Mouse (Mus musculus): ENCODE results near the gene Nav3. TPM values are rescaled to one million over a fixed set of nuclear protein-coding genes. Genes with fewer than 3 reads are reported as not detected.

The Nav3 gene
- total RNA-seq, 2 experiments from 2014 or later, result 4.1 to 5.0 TPM

DNA sequence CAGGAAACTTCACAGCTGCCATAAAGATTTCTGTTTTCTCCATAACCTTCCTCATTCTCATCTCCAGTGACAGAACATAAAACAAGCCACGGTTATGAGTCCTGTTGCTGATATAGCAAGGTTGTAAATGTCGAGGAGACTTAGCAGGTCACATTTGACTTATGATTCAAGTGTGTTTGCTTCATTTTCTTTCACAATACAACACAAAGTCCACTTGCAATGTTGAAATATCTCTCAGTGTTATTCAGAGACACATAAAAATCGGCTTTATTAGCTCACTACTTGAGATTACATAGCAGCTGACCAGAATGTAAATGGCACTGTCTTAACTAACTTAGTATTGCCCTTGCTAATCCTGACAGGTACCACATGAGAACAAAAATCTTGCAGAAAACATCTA, 482.5 kb downstream of the Nav3 start:
- no peak for DNase-seq (ENCODE audit: low spot score)
- intact Hi-C loops (cut with DNase I), result no loop called here

- intact Hi-C loops (cut with DNase I), result no loop called here
- DNase-seq (ENCODE audit: low spot score), result no peak
These were observed 505.7 kb downstream of the Nav3 start for GRCm38 (mm10) chr10:109950296-109950695.

DNA sequence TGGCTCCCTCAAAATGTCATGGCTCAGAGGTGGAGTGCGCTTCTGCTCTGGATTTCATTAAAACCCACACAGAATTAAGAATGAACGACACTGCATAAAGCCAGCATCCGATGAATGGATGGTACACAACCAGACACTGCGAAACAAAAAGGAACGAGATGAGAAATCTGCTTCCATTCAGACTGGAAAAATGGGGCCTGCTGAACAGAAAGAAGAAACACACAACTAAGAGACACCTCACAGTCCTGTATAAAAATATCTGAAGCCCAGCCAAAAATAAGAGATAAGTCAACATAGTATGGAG, 526.7 kb downstream of the Nav3 start:
- intact Hi-C loops (cut with DNase I), result loop anchor here (5.0 to 10.0 kb wide), 3 partner anchors 58 to 816 kb away; partner anchors contain the start of gene E2f7
- DNase-seq (ENCODE audit: low spot score), result no peak

DNA sequence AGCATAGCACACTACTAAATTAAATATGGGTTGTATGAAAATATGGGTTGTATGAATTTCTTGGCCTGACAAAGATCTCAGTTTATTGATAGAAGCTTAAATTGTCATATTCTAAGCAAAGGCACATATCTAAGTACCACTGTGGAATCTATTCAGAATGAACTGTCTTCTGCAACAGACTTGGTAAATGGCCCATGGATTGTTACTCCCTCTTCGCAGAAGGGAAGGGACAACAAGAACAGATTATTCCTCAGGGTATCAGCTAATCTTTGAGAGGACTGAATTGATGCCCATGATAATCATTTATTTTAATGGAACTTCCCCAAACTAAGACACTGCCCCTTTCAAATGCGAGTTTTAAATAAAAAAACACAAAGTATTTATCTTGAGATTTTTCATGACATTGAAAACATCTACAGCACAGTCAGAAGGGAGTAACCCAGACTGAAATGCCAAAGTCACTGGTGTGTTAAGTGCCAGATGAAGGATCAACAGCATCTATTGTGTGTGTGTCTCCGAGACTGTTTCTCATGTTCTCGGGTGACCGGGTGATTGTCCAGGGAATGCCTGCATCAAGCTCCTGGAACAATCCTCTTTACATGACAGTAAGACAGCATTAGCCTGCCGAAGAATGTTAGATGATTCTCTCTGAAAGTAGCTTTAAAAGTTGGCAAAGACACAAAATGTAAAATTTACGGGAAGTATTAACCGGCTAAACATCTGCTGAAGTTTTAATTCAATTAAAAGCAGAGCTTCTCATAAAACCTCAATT, 527.3 kb downstream of the Nav3 start:
- no peak for DNase-seq (ENCODE audit: low spot score)
- intact Hi-C loops (cut with DNase I), result loop anchor here (5.0 to 10.0 kb wide), 3 partner anchors 59 to 816 kb away; partner anchors contain the start of gene E2f7

DNA sequence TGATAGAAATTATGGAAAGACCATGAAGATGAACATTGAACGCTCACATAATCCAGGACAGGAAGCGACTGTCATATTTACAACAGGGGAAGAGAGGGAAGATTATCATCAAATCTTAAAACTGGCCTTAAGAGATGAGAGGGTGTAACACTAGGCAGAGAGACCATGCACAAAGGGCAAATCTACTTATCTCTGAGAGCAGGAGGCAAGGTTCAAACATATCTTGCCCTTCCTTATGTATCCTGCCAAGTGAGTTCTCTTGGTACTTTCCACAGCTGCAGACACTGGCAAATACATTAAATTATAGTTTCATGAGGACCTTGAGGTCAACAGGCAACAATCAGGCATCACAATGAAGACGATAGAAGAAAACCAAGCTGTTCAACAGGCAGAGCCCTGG, 529.9 kb downstream of the Nav3 start:
- DNase-seq (ENCODE audit: low spot score), result no peak
- intact Hi-C loops (cut with DNase I), result loop anchor here (5.0 to 10.0 kb wide), 3 partner anchors 61 to 819 kb away; partner anchors contain the start of gene E2f7

DNA sequence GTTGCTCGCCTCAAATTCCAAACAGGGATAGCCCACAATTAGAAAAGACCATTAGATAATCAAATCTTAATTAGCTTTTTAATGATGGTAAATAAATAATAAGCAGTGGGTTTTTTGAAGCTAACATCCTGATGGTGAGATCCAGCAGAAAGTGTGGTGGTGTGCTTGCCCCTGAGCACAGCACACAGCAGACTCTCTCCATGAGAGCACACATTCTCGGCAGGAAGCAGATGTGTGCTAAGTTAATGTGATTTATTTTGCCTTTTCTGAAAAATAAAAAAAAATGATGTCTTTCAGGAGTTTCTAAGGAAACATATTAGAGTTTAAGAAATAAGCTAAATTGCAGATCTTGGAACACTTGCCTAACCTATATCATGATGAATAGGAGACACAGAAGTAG, 531.9 kb downstream of the Nav3 start:
- intact Hi-C loops (cut with DNase I), result loop anchor here (5.0 to 10.0 kb wide), 2 partner anchors 108 to 821 kb away; partner anchors contain the start of gene E2f7
- DNase-seq (ENCODE audit: low spot score), result no peak

DNA sequence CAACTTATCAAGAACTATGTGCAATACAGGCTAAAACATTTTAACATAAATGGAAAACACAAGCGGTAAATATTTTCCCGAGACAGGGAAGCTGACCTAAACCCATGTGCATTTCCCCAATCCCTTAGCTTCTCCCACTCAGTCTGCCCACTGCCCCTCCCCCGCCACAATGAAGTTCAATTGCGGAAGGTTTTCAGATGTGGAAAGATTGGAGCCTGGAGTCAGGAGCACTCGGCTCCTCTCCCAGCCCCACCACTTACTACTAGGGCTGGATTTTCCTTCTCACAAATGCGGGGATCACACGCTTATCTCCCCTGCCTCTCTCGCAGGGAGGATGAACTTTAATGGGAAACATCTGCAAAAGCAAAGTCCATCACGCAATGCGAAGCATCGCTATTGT, 534.6 kb downstream of the Nav3 start:
- intact Hi-C loops (cut with DNase I), result loop anchor here (5.0 to 10.0 kb wide), 2 partner anchors 111 to 823 kb away; partner anchors contain the start of gene E2f7
- no peak for DNase-seq (ENCODE audit: low spot score)

DNA sequence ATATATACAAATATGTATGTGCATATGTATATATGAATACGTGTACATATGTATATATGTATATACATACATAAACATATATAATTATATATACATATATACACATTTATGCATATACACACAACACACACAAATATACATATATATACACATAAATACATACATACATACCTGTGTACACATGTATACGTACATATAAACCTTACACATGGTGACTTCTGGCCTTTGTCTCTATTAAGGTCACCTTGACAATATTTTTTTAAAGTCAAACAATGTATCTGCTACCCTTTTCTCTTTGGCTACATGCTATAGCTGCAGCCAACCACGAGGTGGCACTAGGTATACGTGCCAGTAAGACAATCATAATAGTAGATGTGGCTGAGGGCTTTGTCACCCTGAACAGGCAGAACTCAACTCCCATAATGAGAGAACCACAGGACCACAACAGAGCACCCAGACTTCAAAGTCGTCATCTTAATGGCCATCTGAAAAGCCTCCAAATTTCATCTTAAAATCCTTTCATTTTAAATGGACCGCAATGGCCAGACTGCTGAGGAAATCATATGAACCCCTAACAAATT, 535.3 kb downstream of the Nav3 start:
- intact Hi-C loops (cut with DNase I), result loop anchor here (1.0 to 10.0 kb wide), 3 partner anchors 112 to 824 kb away; partner anchors contain the start of gene E2f7

DNA sequence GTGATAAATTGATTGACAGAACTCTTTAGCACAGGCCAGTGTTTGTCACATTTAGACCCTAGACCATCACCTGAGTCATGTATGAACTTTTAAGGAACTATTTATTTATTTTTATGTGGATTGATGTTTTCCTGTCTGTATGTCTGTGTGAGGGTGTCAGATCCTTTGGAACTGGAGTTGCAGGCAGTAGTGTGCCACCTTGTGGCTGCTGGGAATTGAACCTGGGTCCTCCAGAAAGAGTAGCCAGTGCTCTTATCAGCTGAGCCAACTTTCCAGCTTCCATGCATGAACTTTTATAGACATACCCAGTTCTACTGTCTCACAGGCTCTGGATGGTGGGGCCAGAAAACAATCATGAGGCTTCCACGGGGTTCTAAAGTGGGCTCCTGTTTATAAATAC, 536.5 kb downstream of the Nav3 start:
- intact Hi-C loops (cut with DNase I), result no loop called here
- no peak for DNase-seq (ENCODE audit: low spot score)

More for the DNA sequence above, 535.3 kb downstream of the Nav3 start:
- DNase-seq (ENCODE audit: low spot score), result peak; percentile 20

DNA sequence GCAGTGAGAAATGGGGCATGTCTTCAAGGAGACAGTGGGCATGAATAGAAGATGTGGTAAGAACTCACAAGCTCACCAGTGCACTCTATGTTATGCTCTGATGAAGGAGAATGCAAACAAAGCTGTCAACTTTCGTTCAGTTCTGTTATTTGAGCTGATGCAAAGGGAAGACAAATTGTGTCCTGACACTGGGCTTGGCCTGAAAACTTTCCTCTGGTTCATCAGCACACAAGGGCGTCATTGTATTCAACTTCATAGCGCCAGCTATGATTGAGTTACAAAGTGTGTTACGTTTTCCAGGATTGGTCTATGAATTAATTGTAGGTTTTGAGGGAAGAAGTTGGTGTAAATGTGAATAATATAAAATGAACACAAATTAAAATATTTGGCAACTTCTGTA, 548.8 kb downstream of the Nav3 start:
- intact Hi-C loops (cut with DNase I), result no loop called here

DNA sequence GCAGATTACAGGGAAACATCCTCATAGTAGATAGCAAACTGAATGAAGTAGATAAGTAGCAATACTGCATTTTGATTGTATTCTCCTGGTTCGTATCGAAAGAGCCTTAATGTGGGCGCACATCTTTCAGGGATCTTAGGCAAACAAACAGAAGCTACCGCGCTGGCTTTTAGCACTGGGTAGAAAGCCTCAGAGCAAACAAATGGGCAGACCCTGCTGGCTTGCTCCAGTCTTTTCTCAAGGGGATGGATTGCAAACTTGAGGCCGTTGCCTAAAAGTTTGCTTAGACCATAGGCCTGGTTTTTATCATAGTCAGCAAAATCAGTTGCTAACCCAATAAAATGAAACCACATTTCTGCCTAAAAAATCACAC, 549.6 kb downstream of the Nav3 start:
- no peak for DNase-seq (ENCODE audit: low spot score)
- intact Hi-C loops (cut with DNase I), result no loop called here

More for the DNA sequence above, 548.8 kb downstream of the Nav3 start:
- no peak for DNase-seq (ENCODE audit: low spot score)

- intact Hi-C loops (cut with DNase I), result no loop called here
- DNase-seq (ENCODE audit: low spot score), result no peak
These were observed 550.2 kb downstream of the Nav3 start for GRCm38 (mm10) chr10:109905649-109906412.

GRCm38 (mm10) chr10:109904841-109905240, 551.2 kb downstream of the Nav3 start:
- DNase-seq (ENCODE audit: low spot score), result no peak
- intact Hi-C loops (cut with DNase I), result no loop called here

DNA sequence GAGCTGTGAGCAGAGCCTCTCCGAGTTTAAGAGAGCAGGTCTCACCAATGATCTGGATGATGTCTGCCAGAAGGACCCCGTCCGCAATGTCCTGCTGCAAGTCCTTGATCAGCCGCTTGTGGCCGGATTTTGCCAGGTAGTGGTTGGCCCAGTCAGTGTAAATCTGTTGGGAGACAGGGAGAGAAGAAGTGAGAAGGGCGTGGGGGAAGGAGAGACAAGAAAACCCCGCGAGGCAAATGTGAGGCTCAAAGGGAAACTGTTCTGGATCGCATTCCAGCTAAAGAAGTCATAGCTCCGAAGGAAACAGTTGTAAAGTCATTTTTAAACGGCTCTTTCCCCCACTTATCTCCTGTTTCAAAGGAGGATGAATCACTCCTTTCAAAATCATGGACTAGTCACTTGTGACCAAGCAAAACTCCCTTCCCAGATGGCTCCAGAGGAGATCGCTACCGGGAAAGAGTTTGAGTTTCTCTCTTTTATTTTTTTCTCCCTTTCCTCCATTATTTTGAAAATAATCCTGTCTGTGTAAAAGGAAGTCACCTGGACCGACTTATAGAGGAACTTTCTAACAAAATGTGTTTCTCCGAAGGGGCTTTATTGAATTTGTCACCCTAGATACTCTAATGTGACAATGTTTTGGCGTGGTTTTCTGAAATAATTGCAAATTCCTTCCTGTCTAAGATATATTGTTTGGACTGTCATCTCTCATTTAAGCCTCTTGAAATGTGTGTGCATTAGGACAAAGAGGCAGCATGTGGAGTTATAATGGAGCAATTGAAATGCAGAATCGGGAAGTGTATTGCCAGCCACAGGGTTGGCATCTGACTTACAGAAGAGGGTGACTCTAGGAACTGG, 552.1 kb downstream of the Nav3 start:
- intact Hi-C loops (cut with DNase I), result no loop called here
- no peak for DNase-seq (ENCODE audit: low spot score)

GRCm38 (mm10) chr10:109903241-109903640, 552.8 kb downstream of the Nav3 start:
- DNase-seq (ENCODE audit: low spot score), result no peak

DNA sequence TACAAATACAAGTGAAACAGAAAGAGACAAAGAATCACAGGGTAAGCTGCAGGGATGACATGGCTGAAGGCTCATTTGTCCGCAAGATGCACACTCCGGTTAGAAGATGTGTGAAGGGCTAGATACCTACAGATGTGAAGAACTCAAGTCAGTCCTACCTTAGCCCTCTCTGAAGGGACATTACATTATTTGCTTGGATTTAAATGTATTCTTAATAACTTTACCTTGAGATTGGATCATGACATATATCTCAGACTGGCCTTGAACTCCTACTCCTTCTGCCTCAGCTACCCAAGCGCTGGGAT, 566.9 kb downstream of the Nav3 start:
- no peak for DNase-seq (ENCODE audit: low spot score)
- intact Hi-C loops (cut with DNase I), result no loop called here

More at GRCm38 (mm10) chr10:109903241-109903640, 552.8 kb downstream of the Nav3 start:
- intact Hi-C loops (cut with DNase I), result no loop called here

- no peak for DNase-seq (ENCODE audit: low spot score)
- intact Hi-C loops (cut with DNase I), result no loop called here
These were observed 567.4 kb downstream of the Nav3 start for GRCm38 (mm10) chr10:109888355-109889170.

DNA sequence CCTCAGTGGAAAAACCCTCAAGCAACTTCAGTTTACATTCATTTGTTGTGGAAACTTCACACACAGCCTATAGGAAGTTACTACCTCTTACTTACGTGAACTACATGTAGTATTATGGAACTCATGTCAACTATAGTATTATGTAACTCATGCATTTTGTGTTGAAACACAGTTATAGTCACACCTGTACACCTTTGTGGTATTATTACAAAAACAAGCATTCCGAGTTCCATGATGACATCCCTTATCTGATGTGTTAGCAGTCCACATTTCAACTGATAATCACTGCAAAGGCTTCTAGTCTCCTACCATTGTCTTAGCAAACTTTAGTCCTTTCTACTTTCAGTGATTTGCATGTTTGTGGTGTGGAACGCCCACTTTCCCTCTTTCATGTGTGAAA, 568.8 kb downstream of the Nav3 start:
- no peak for DNase-seq (ENCODE audit: low spot score)
- intact Hi-C loops (cut with DNase I), result no loop called here

GRCm38 (mm10) chr10:109876107-109876506, 579.9 kb downstream of the Nav3 start:
- intact Hi-C loops (cut with DNase I), result no loop called here
- DNase-seq (ENCODE audit: low spot score), result no peak

All from heart, postnatal 25 days (tissue).